Mouse (Mus musculus): ENCODE measurements around the gene Tulp3. TPM values are rescaled to one million over a fixed set of nuclear protein-coding genes. Genes with fewer than 3 reads are reported as not detected.

Tulp3 gene
- polyA plus RNA-seq, 1 experiment from 2014 or later, result 21.4 TPM

- no peaks in the 10 kb centered on the region for H3K9me3 ChIP-seq (ENCODE audit: control insufficient read depth, low read length)
- peaks cover 12% of the 10 kb centered on the region for H3K4me1 ChIP-seq (ENCODE audit: control insufficient read depth, insufficient read depth, low read length)
- H3K27me3 ChIP-seq (ENCODE audit: control insufficient read depth, insufficient read depth, low read length), result no peaks in the 10 kb centered on the region
- no peak overlapping the region for H3K4me3 ChIP-seq (ENCODE audit: low read depth, low read length)
- WGBS, result 82% methylated on average over 6 of the region's 6 CpGs
- H3K4me2 ChIP-seq (ENCODE audit: low read depth, severe bottlenecking), result no peak overlapping the region
- ATAC-seq (ENCODE audit: insufficient number of reproducible peaks, low FRiP score, low TSS enrichment, low read depth), result no peak
- DNase-seq (ENCODE audit: low spot score), result no peak
- H3K27ac ChIP-seq (replicated peaks; ENCODE audit: low read depth, low read length), result no peak overlapping the region
- H3K36me3 ChIP-seq (ENCODE audit: control insufficient read depth, insufficient read depth, low read length), result peaks cover 19% of the 10 kb centered on the region
- no peak overlapping the region for H3K9ac ChIP-seq (ENCODE audit: low read length)
These were observed 9.1 kb upstream of the Tulp3 start for GRCm38 (mm10) chr6:128364721-128365120.

GRCm38 (mm10) chr6:128363007-128363825 is 7.6 kb upstream of the Tulp3 start:
- Histone ChIP-seq H3K4me1 (ENCODE audit: control insufficient read depth, insufficient read depth, low read length) (peaks cover 12% of the 10 kb centered on the region), H3K36me3 (ENCODE audit: control insufficient read depth, insufficient read depth, low read length) (peaks cover 15% of the 10 kb centered on the region), H3K27ac (replicated peaks; ENCODE audit: low read depth, low read length) (peak overlapping the region; percentile 94), H3K4me2 (ENCODE audit: low read depth, severe bottlenecking) (peak overlapping the region; percentile 64), H3K9me3 (ENCODE audit: control insufficient read depth, low read length) (no peaks in the 10 kb centered on the region), H3K4me3 (ENCODE audit: low read depth, low read length) (peak overlapping the region; percentile 92), H3K27me3 (ENCODE audit: control insufficient read depth, insufficient read depth, low read length) (no peaks in the 10 kb centered on the region), H3K9ac (ENCODE audit: low read length) (peak overlapping the region; percentile 95)
- ATAC-seq (ENCODE audit: insufficient number of reproducible peaks, low FRiP score, low TSS enrichment, low read depth), result peak; percentile 48
- DNase-seq (ENCODE audit: low spot score), result peak; percentile 68
- 2% methylated on average over 43 of the region's 46 CpGs for WGBS

- H3K4me1 ChIP-seq (ENCODE audit: control insufficient read depth, insufficient read depth, low read length), result peaks cover 12% of the 10 kb centered on the region
- DNase-seq (ENCODE audit: low spot score) (peak; percentile 90), ATAC-seq (ENCODE audit: insufficient number of reproducible peaks, low FRiP score, low TSS enrichment, low read depth) (peak; percentile 80)
- H3K27me3 ChIP-seq (ENCODE audit: control insufficient read depth, insufficient read depth, low read length), result no peaks in the 10 kb centered on the region
- peak within 1 kb of the TSS; percentile 94 for H3K27ac ChIP-seq (replicated peaks; ENCODE audit: low read depth, low read length)
- peak within 1 kb of the TSS; percentile 64 for H3K4me2 ChIP-seq (ENCODE audit: low read depth, severe bottlenecking)
- WGBS, result under 1% methylated on average over 60 of the region's 76 CpGs
- peaks cover 17% of the 10 kb centered on the region for H3K36me3 ChIP-seq (ENCODE audit: control insufficient read depth, insufficient read depth, low read length)
- no peaks in the 10 kb centered on the region for H3K9me3 ChIP-seq (ENCODE audit: control insufficient read depth, low read length)
- peak within 1 kb of the TSS; percentile 92 for H3K4me3 ChIP-seq (ENCODE audit: low read depth, low read length)
- peak within 1 kb of the TSS; percentile 95 for H3K9ac ChIP-seq (ENCODE audit: low read length)
These were observed 6.8 kb upstream of the Tulp3 start, which contains the start of the genes Rhno1 and Foxm1 for GRCm38 (mm10) chr6:128362381-128363006. Gene Rhno1 (minus strand): TSS chr6:128362911. Gene Foxm1 (plus strand): TSS chr6:128362967.

- H3K36me3 ChIP-seq (ENCODE audit: control insufficient read depth, insufficient read depth, low read length), result peaks cover 14% of the 10 kb centered on the region
- 20% methylated on average over 9 of the region's 9 CpGs for WGBS
These were observed 6.2 kb upstream of the Tulp3 start for GRCm38 (mm10) chr6:128361901-128362300.

GRCm38 (mm10) chr6:128358999-128359398 is 3.3 kb upstream of the Tulp3 start:
- 34% methylated on average over 2 of the region's 2 CpGs for WGBS
- H3K9me3 ChIP-seq (ENCODE audit: control insufficient read depth, low read length), result no peaks in the 10 kb centered on the region
- H3K4me2 ChIP-seq (ENCODE audit: low read depth, severe bottlenecking), result no peak overlapping the region
- no peak overlapping the region for H3K9ac ChIP-seq (ENCODE audit: low read length)
- DNase-seq (ENCODE audit: low spot score), result peak; percentile 78
- no peak overlapping the region for H3K4me3 ChIP-seq (ENCODE audit: low read depth, low read length)
- H3K36me3 ChIP-seq (ENCODE audit: control insufficient read depth, insufficient read depth, low read length), result peaks cover 5% of the 10 kb centered on the region
- no peak for ATAC-seq (ENCODE audit: insufficient number of reproducible peaks, low FRiP score, low TSS enrichment, low read depth)
- no peak overlapping the region for H3K27ac ChIP-seq (replicated peaks; ENCODE audit: low read depth, low read length)
- H3K4me1 ChIP-seq (ENCODE audit: control insufficient read depth, insufficient read depth, low read length), result peaks cover 12% of the 10 kb centered on the region
- no peaks in the 10 kb centered on the region for H3K27me3 ChIP-seq (ENCODE audit: control insufficient read depth, insufficient read depth, low read length)

More at GRCm38 (mm10) chr6:128361901-128362300, 6.2 kb upstream of the Tulp3 start:
- ATAC-seq (ENCODE audit: insufficient number of reproducible peaks, low FRiP score, low TSS enrichment, low read depth) (no peak), DNase-seq (ENCODE audit: low spot score) (no peak)
- Histone ChIP-seq H3K4me1 (ENCODE audit: control insufficient read depth, insufficient read depth, low read length) (peaks cover 12% of the 10 kb centered on the region), H3K27me3 (ENCODE audit: control insufficient read depth, insufficient read depth, low read length) (no peaks in the 10 kb centered on the region), H3K27ac (replicated peaks; ENCODE audit: low read depth, low read length) (peak overlapping the region; percentile 94), H3K9me3 (ENCODE audit: control insufficient read depth, low read length) (no peaks in the 10 kb centered on the region), H3K9ac (ENCODE audit: low read length) (peak overlapping the region; percentile 95), H3K4me3 (ENCODE audit: low read depth, low read length) (peak overlapping the region; percentile 92), H3K4me2 (ENCODE audit: low read depth, severe bottlenecking) (peak overlapping the region; percentile 64)

GRCm38 (mm10) chr6:128355201-128355681 is 410 bp downstream of the Tulp3 start:
- peak overlapping the region; percentile 60 for H3K4me2 ChIP-seq (ENCODE audit: low read depth, severe bottlenecking)
- H3K9ac ChIP-seq (ENCODE audit: low read length), result peak overlapping the region; percentile 66
- ATAC-seq (ENCODE audit: insufficient number of reproducible peaks, low FRiP score, low TSS enrichment, low read depth), result no peak; the same call in none of the 2 replicates
- DNase-seq (ENCODE audit: low spot score), result no peak
- no peaks in the 10 kb centered on the region for H3K27me3 ChIP-seq (ENCODE audit: control insufficient read depth, insufficient read depth, low read length)
- under 1% methylated on average over 28 of the region's 28 CpGs for WGBS
- no peaks in the 10 kb centered on the region for H3K9me3 ChIP-seq (ENCODE audit: control insufficient read depth, low read length)
- H3K27ac ChIP-seq (replicated peaks; ENCODE audit: low read depth, low read length), result peak overlapping the region; percentile 11; the same call in 1 of the 2 replicates
- H3K36me3 ChIP-seq (ENCODE audit: control insufficient read depth, insufficient read depth, low read length), result peaks cover 7% of the 10 kb centered on the region
- peaks cover 3% of the 10 kb centered on the region; the same call in 1 of the 2 replicates for H3K4me1 ChIP-seq (ENCODE audit: control insufficient read depth, insufficient read depth, low read length)
- peak overlapping the region; percentile 83 for H3K4me3 ChIP-seq (ENCODE audit: low read depth, low read length)

- ATAC-seq (ENCODE audit: insufficient number of reproducible peaks, low FRiP score, low TSS enrichment, low read depth), result no peak
- 70% methylated on average over 3 of the region's 3 CpGs for whole genome bisulfite sequencing
- no peaks in the 10 kb centered on the region for H3K27me3 ChIP-seq (ENCODE audit: control insufficient read depth, insufficient read depth, low read length)
- H3K4me1 ChIP-seq (ENCODE audit: control insufficient read depth, insufficient read depth, low read length), result peaks cover 3% of the 10 kb centered on the region; the same call in 1 of the 2 replicates
- no peaks in the 10 kb centered on the region for H3K9me3 ChIP-seq (ENCODE audit: control insufficient read depth, low read length)
- H3K4me3 ChIP-seq (ENCODE audit: low read depth, low read length), result no peak overlapping the region
- no peak overlapping the region for H3K27ac ChIP-seq (replicated peaks; ENCODE audit: low read depth, low read length)
- DNase-seq (ENCODE audit: low spot score), result no peak
- no peak overlapping the region for H3K4me2 ChIP-seq (ENCODE audit: low read depth, severe bottlenecking)
- H3K36me3 ChIP-seq (ENCODE audit: control insufficient read depth, insufficient read depth, low read length), result peaks cover 7% of the 10 kb centered on the region
- no peak overlapping the region for H3K9ac ChIP-seq (ENCODE audit: low read length)
These were observed 1.5 kb downstream of the Tulp3 start for GRCm38 (mm10) chr6:128354140-128354539.

GRCm38 (mm10) chr6:128349711-128350110 is 5.9 kb downstream of the Tulp3 start:
- DNase-seq (ENCODE audit: low spot score) (no peak), ATAC-seq (ENCODE audit: insufficient number of reproducible peaks, low FRiP score, low TSS enrichment, low read depth) (no peak)
- no peaks in the 10 kb centered on the region for H3K27me3 ChIP-seq (ENCODE audit: control insufficient read depth, insufficient read depth, low read length)
- H3K4me3 ChIP-seq (ENCODE audit: low read depth, low read length), result no peak overlapping the region
- H3K9ac ChIP-seq (ENCODE audit: low read length), result no peak overlapping the region
- WGBS, result 68% methylated on average over 7 of the region's 7 CpGs
- no peak overlapping the region for H3K27ac ChIP-seq (replicated peaks; ENCODE audit: low read depth, low read length)
- H3K36me3 ChIP-seq (ENCODE audit: control insufficient read depth, insufficient read depth, low read length), result 0 out of 2 replicates have a peak, but pooled peaks cover 2% of the 10 kb centered on the region
- H3K4me1 ChIP-seq (ENCODE audit: control insufficient read depth, insufficient read depth, low read length), result peaks cover 3% of the 10 kb centered on the region; the same call in 1 of the 2 replicates
- H3K4me2 ChIP-seq (ENCODE audit: low read depth, severe bottlenecking), result no peak overlapping the region
- no peaks in the 10 kb centered on the region for H3K9me3 ChIP-seq (ENCODE audit: control insufficient read depth, low read length)

Data from limb, embryonic 11.5 days (tissue).